Mouse (Mus musculus) forebrain, embryonic 16.5 days (tissue): ENCODE results near the gene Phex. TPM values are rescaled to one million over a fixed set of nuclear protein-coding genes. Genes with fewer than 3 reads are reported as not detected.

Experiments
- ATAC-seq: fragments of 200-750 bp; cut with Nextera tagmentation; 2 replicates; pipeline ENCODE4 v1.8.0; 2017; ENCODE audit warnings: mild to moderate bottlenecking, moderate library complexity
- H3K27ac ChIP-seq: fragments of 300-500 bp; sonication (generic); 2 replicates; pipeline ENCODE4 v1.5.1; 2014; ENCODE audit warnings: low read length, control low read depth
- H3K27me3 ChIP-seq: fragments of 300-500 bp; sonication (generic); replicated peaks from 2 replicates; pipeline ENCODE4 v1.6.1; 2014; ENCODE audit warnings: low read length; ENCODE audit not compliant: control insufficient read depth, insufficient read depth
- H3K36me3 ChIP-seq: fragments of 300-500 bp; sonication (generic); 2 replicates; pipeline ENCODE4 v1.6.1; 2014; ENCODE audit not compliant: control insufficient read depth, insufficient read depth
- H3K4me1 ChIP-seq: fragments of 300-500 bp; sonication (generic); replicated peaks from 2 replicates; pipeline ENCODE4 v1.6.1; 2014; ENCODE audit warnings: low read length; ENCODE audit not compliant: control insufficient read depth, insufficient read depth
- H3K4me2 ChIP-seq: fragments of 300-500 bp; sonication (generic); 2 replicates; pipeline ENCODE4 v1.6.1; 2014; ENCODE audit warnings: mild to moderate bottlenecking, low read length, control low read depth
- H3K4me3 ChIP-seq: fragments of 300-500 bp; sonication (generic); replicated peaks from 2 replicates; pipeline ENCODE4 v1.5.1; 2014; ENCODE audit warnings: mild to moderate bottlenecking, low read length, control low read depth
- H3K9ac ChIP-seq: fragments of 300-500 bp; sonication (generic); replicated peaks from 2 replicates; pipeline ENCODE4 v1.6.1; 2014; ENCODE audit warnings: low read depth, low read length, control low read depth
- H3K9me3 ChIP-seq: fragments of 300-500 bp; sonication (generic); 2 replicates; pipeline ENCODE4 v1.6.1; 2016; ENCODE audit warnings: low read length; ENCODE audit not compliant: control insufficient read depth
- WGBS: fragments of 180-500 bp; shearing (Covaris S2); extraction: QIAGEN DNeasy Blood & Tissue Kit; methylation state at CpG from one replicate; pipeline ENCODE4 v1.1.7; 2014; 5-methylcytosine and 5-hydroxymethylcytosine counted together
- polyA plus RNA-seq: library from polyadenylated mRNA; unstranded; fragments of >200 nt; fragmentation: Nextera tagmentation; extraction: Ambion mirVana; gene quantifications from 2 replicates; pipeline ENCODE4 v1.2.1, GENCODE M21; 2015

Phex gene
- 0.09 and 0.36 TPM in 2 replicates for polyA plus RNA-seq

DNA sequence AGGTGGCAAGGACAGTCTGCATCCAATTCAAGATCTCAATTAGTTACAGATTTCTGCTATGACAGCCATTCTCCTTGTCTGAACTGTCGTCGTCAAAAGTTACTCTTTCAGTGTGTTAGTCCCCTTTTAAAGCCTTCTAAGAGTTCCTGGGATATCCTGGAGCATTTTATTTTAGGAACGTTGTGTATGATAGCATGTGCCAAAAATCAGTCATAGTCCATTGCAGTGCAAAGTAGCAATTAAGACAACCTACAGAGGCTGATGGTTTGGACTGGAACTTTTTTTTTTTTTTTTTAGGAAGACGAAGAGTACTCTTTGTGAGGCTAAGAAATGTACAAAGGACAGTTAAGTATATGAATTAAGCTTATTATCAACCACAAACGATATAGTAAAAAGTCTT is at the start of gene Phex:
Gene Phex (minus strand): TSS at position 101 of the 400 bp plus-strand sequence.
- no peak within 1 kb of the TSS for H3K4me3 ChIP-seq
- no peak for ATAC-seq
- H3K27me3 ChIP-seq = no peaks in the 10 kb centered on the region
- WGBS = 49% methylated on average over 5 of the region's 5 CpGs
- H3K27ac ChIP-seq = no peak within 1 kb of the TSS
- H3K9ac ChIP-seq = no peak within 1 kb of the TSS
- H3K36me3 ChIP-seq = no peaks in the 10 kb centered on the region
- H3K4me1 ChIP-seq = no peaks in the 10 kb centered on the region
- H3K4me2 ChIP-seq = no peak within 1 kb of the TSS
- no peaks in the 10 kb centered on the region for H3K9me3 ChIP-seq

DNA sequence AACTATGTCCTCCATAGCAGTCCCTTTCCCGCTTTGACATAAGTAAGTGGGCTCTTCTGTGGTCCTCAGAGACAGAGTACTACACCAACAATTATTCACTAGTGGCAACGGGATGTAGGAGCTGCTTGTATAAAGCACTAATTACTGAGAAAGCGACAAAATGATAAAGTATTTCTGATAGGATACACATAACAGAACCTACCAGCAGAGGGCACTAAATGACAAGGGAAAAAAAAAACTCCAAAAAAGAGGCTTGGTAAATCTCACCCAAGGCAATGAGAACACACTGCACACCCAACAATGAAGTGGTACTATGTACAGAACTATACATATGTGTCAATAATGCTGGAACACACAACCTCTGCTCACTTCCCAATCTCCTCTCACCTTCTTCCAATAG is 47.6 kb upstream of the Phex start:
- Histone ChIP-seq H3K4me3 (no peak overlapping the region), H3K9me3 (no peaks in the 10 kb centered on the region), H3K9ac (no peak overlapping the region), H3K27ac (no peak overlapping the region), H3K27me3 (no peaks in the 10 kb centered on the region), H3K4me2 (no peak overlapping the region), H3K4me1 (no peaks in the 10 kb centered on the region), H3K36me3 (no peaks in the 10 kb centered on the region)
- ATAC-seq = no peak
- 59% methylated on average over 3 of the region's 3 CpGs for WGBS

DNA sequence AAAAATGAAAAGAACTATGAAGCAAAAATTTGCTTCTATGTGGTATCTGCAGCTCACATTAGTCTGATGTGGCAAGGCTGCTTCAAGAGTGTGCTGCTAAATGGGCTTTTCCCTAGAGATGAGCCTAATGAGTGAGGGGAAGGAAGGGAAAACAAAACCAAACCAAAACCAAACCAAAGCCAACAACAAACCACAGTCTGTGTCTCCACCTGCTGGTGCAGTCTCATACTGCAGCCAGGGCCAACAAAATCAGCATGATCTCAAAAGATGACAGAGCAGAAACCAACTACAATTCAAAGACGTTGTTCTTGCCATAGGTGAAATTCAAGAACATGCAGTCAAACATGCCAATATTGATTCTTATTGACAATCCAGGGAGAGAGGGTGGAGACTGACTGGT is 39.3 kb upstream of the Phex start:
- Histone ChIP-seq H3K36me3 (no peaks in the 10 kb centered on the region), H3K9ac (no peak overlapping the region), H3K4me1 (no peaks in the 10 kb centered on the region), H3K4me2 (no peak overlapping the region), H3K27me3 (no peaks in the 10 kb centered on the region), H3K9me3 (no peaks in the 10 kb centered on the region), H3K4me3 (no peak overlapping the region), H3K27ac (no peak overlapping the region)
- 52% methylated on average over 1 of the region's 1 CpGs for WGBS
- no peak for ATAC-seq

DNA sequence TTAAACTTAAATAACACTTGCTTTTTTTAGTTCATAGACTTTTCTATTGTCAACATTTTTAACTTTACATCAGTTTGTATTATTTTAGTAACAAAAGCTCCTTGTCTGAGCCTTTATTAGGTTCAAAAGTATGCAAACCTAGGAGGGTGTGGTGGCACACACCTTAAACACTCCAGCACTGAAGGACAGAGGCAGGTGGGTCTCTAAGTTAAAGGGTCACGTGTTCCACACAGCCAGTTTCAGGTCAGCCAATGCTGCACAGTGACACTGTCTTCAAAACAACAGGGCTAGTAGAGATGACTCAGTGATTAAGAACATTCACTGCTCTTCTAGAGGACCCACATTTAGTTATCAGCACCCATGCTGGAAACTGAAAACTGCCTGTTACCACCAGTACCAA is 33.9 kb upstream of the Phex start:
- Histone ChIP-seq H3K27me3 (no peaks in the 10 kb centered on the region), H3K9me3 (no peaks in the 10 kb centered on the region), H3K27ac (no peak overlapping the region), H3K36me3 (no peaks in the 10 kb centered on the region), H3K4me3 (no peak overlapping the region), H3K4me1 (no peaks in the 10 kb centered on the region), H3K9ac (no peak overlapping the region), H3K4me2 (no peak overlapping the region)
- ATAC-seq = no peak
- 86% methylated on average over 1 of the region's 1 CpGs for WGBS

DNA sequence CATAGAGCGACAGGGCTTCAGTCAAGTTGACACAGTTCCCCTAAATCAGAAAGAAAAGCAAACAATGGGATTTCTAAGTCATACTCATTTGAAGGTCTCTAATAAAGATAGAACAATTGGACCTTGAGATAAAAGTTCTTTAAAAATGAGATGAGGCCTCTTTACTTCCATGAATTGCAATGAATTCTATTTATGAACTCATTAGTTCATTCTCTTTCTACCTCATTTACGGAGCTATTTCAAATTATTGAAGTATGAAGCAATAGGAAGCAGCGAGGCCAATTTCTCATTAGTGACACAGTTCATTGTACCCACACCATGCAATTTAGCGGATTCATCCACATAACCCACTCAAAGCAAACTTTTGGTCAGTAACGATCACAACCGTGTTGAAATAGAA is 32.3 kb upstream of the Phex start:
- no peak overlapping the region for H3K27ac ChIP-seq
- WGBS = 37% methylated on average over 6 of the region's 6 CpGs
- no peaks in the 10 kb centered on the region for H3K27me3 ChIP-seq
- H3K4me1 ChIP-seq = no peaks in the 10 kb centered on the region
- no peak overlapping the region for H3K4me2 ChIP-seq
- no peak overlapping the region for H3K4me3 ChIP-seq
- ATAC-seq = no peak
- H3K9me3 ChIP-seq = no peaks in the 10 kb centered on the region
- H3K9ac ChIP-seq = no peak overlapping the region
- H3K36me3 ChIP-seq = no peaks in the 10 kb centered on the region

DNA sequence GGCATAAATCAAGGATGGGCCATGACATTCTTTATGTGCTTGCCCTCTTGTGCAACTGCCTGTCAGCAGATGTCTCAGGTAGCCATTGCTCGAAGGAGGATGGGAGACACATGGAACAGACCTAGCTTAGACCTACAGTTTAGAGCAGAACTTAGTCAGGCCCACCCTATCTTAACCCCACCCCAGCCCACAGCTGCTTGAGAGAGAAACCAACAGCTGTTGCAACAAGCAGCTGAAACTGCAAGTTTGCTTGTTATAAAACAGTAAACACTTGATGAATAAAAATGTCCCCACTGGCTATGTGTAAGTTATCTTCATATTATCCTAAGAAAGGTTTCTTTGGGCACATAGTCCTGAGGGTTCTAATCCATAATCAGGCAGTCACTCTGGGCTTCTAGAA is 19.7 kb upstream of the Phex start:
- WGBS = 86% methylated on average over 1 of the region's 1 CpGs

DNA sequence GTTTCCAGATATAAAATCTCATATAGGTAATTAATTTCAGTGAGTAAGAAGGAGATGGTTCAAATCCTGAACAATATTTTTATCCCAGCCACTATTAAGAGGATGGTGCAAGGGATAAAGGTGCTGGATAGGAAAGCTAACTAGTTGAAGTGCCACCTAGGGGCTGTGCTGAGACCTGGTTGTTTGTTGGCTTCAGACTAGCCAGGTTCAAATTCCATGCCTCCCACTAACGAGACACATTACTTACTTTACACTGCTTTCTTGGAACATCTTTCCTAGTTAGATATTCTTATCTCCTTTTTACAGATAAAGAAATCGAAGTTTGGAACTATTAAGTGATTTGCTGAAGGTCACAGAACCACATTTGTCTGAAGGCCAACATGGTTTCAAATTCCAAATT is 4.3 kb upstream of the Phex start:
- Histone ChIP-seq H3K27ac (no peak overlapping the region), H3K4me2 (no peak overlapping the region), H3K36me3 (no peaks in the 10 kb centered on the region), H3K4me1 (no peaks in the 10 kb centered on the region), H3K27me3 (no peaks in the 10 kb centered on the region), H3K4me3 (no peak overlapping the region), H3K9me3 (no peaks in the 10 kb centered on the region), H3K9ac (no peak overlapping the region)
- WGBS = 48% methylated on average over 2 of the region's 2 CpGs
- ATAC-seq = no peak

More for the DNA sequence above, 19.7 kb upstream of the Phex start:
- no peak overlapping the region for H3K9ac ChIP-seq
- H3K27me3 ChIP-seq = no peaks in the 10 kb centered on the region
- no peaks in the 10 kb centered on the region for H3K36me3 ChIP-seq
- no peak for ATAC-seq
- no peaks in the 10 kb centered on the region for H3K4me1 ChIP-seq
- H3K4me2 ChIP-seq = no peak overlapping the region
- no peak overlapping the region for H3K4me3 ChIP-seq
- no peaks in the 10 kb centered on the region for H3K9me3 ChIP-seq
- H3K27ac ChIP-seq = no peak overlapping the region

DNA sequence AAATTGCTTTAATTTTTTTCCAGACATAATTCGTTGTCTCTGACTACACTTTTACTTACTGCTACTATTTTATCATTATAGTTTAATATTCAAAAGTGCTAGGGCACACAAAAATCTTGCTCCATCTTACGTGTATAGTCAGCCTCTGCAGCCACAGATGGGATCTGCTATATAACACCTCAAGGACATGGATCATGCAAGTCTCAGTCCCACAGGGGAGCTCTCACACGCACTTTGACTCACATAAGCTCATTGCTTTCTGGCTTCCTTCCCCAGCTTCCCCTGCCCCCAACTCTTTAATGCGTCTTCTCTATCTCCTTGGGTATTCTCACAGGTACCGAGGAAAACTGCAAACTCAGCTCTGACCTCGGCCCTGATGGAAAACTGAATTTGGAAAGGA is 10.2 kb downstream of the Phex start:
- Histone ChIP-seq H3K9ac (no peak overlapping the region), H3K4me1 (no peaks in the 10 kb centered on the region), H3K4me2 (no peak overlapping the region), H3K4me3 (no peak overlapping the region), H3K36me3 (no peaks in the 10 kb centered on the region), H3K9me3 (no peaks in the 10 kb centered on the region), H3K27me3 (no peaks in the 10 kb centered on the region), H3K27ac (no peak overlapping the region)
- ATAC-seq = no peak
- WGBS = 81% methylated on average over 6 of the region's 6 CpGs

DNA sequence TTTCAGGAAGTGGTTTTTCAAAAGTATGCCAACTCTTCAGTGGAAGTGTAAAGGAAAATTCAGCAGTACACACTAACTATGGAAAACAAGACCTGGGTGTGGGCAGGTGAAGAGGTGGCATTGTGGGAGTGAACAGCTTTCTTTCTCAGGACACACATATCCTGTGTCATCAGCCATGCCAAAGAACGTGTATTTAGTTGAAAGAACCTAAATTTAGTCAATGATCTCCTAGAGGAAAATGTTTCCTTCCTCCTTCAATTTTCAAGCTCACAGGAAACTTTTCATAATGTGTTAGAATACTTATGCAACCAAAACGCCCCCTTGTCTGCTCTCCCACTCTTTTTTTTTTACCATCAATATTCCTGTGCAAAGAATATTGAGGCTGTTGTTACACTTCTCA is 23.9 kb downstream of the Phex start:
- ATAC-seq = no peak
- Histone ChIP-seq H3K27ac (no peak overlapping the region), H3K9ac (no peak overlapping the region), H3K27me3 (no peaks in the 10 kb centered on the region), H3K4me1 (no peaks in the 10 kb centered on the region), H3K4me3 (no peak overlapping the region), H3K36me3 (no peaks in the 10 kb centered on the region), H3K9me3 (no peaks in the 10 kb centered on the region), H3K4me2 (no peak overlapping the region)
- 63% methylated on average over 2 of the region's 2 CpGs for WGBS

DNA sequence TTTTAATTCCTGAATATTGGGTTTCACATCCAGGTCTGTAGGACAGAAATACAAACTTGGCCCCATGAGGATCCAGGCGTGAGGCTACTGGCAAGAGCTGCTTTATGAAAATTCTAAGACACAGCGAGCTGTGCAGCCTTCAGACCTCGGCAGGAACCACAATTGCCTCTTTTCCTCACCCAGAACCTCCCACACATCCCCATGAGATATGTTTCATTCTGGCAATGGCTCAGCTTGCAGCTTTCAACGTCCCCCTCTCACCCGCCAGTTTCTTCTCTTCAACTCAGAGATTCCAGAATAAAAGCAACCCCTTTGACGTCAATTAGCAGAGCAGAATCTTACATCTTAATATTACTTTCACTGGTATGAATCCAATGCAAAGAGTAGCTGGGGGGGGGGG is 25.0 kb downstream of the Phex start:
- ATAC-seq = no peak
- WGBS = 69% methylated on average over 6 of the region's 6 CpGs
- Histone ChIP-seq H3K27me3 (no peaks in the 10 kb centered on the region), H3K9ac (no peak overlapping the region), H3K4me1 (no peaks in the 10 kb centered on the region), H3K4me2 (no peak overlapping the region), H3K36me3 (no peaks in the 10 kb centered on the region), H3K27ac (no peak overlapping the region), H3K4me3 (no peak overlapping the region), H3K9me3 (no peaks in the 10 kb centered on the region)
